Mouse (Mus musculus) forebrain, embryonic 15.5 days (tissue): ENCODE results near the gene Prx. TPM values are rescaled to one million over a fixed set of nuclear protein-coding genes. Genes with fewer than 3 reads are reported as not detected.

Source experiments
- ATAC-seq: fragments of 200-750 bp; cut with Nextera tagmentation; replicated peaks from 2 replicates; pipeline ENCODE4 v1.8.0; 2017; ENCODE audit warnings: mild to moderate bottlenecking, moderate TSS enrichment, moderate library complexity
- H3K27ac ChIP-seq: fragments of 300-500 bp; sonication (generic); replicated peaks from 2 replicates; pipeline ENCODE4 v1.5.1; 2015; ENCODE audit warnings: mild to moderate bottlenecking, inconsistent platforms
- H3K27me3 ChIP-seq: fragments of 300-500 bp; sonication (generic); 2 replicates; pipeline ENCODE4 v1.6.1; 2015; ENCODE audit warnings: inconsistent platforms
- H3K36me3 ChIP-seq: fragments of 300-500 bp; sonication (generic); 2 replicates; pipeline ENCODE4 v1.6.1; 2015; ENCODE audit warnings: mild to moderate bottlenecking, inconsistent platforms
- H3K4me1 ChIP-seq: fragments of 300-500 bp; sonication (generic); 2 replicates; pipeline ENCODE4 v1.6.1; 2015; ENCODE audit warnings: inconsistent platforms
- H3K4me2 ChIP-seq: fragments of 300-500 bp; sonication (generic); replicated peaks from 2 replicates; pipeline ENCODE4 v1.6.1; 2015; ENCODE audit warnings: mild to moderate bottlenecking, inconsistent platforms
- H3K4me3 ChIP-seq: fragments of 300-500 bp; sonication (generic); 2 replicates; pipeline ENCODE4 v1.5.1; 2015; ENCODE audit warnings: mild to moderate bottlenecking, inconsistent platforms
- H3K9ac ChIP-seq: fragments of 300-500 bp; sonication (generic); replicated peaks from 2 replicates; pipeline ENCODE4 v1.6.1; 2015; ENCODE audit warnings: mild to moderate bottlenecking, inconsistent platforms
- H3K9me3 ChIP-seq: fragments of 300-500 bp; sonication (generic); 2 replicates; pipeline ENCODE4 v1.6.1; 2016; ENCODE audit warnings: inconsistent platforms
- WGBS: fragments of 180-500 bp; shearing (Covaris S2); methylation state at CpG from one replicate; pipeline ENCODE4 v1.1.7; 2015; ENCODE audit warnings: mixed read lengths; 5-methylcytosine and 5-hydroxymethylcytosine counted together
- polyA plus RNA-seq: library from polyadenylated mRNA; unstranded; fragments of >200 nt; fragmentation: Nextera tagmentation; extraction: Ambion mirVana; gene quantifications from 2 replicates; pipeline ENCODE4 v1.2.1, GENCODE M21; 2015

Prx gene
- polyA plus RNA-seq, 1 experiment from 2014 or later = 1.1 TPM

DNA sequence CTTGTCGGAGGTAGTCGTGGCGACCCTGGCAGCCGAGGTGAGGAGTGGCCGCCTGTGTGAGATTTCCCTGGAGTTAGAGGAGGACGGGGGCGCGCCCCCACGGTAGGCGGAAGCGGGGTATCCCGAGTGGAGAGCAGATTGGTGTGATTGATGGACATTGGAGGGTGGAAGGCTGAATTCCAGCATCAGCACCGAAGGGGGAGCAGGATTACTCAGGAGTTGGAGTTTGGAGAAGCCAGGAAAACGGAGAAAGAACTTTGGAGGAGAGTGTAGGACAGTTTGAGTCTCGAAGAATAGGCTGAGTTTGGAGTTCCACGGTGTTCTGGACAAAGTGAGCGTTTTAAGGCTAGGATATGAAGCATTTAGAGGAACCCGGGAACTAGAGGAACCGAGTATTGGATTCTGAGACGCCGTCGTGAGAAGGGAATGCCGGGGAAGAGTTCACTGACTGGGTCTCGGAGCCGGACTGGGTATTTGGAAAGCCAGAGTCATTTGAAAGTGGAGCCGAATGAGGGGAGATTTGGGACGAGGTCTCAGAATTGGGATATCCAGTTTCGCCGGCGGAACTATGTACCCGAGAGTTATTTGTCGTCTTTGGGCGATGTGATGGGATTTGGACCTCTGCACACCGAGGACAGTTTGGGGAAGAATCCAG is 25.2 kb upstream of the Prx start:
- H3K27me3 ChIP-seq = no peaks in the 10 kb centered on the region
- peak overlapping the region; percentile 77 for H3K4me3 ChIP-seq
- no peaks in the 10 kb centered on the region for H3K9me3 ChIP-seq
- no peak for ATAC-seq
- H3K36me3 ChIP-seq = peaks cover 7% of the 10 kb centered on the region; the same call in 1 of the 2 replicates
- peak overlapping the region; percentile 93 for H3K27ac ChIP-seq
- under 1% methylated on average over 34 of the region's 34 CpGs for WGBS
- peaks cover 19% of the 10 kb centered on the region for H3K4me1 ChIP-seq
- H3K4me2 ChIP-seq = peak overlapping the region; percentile 86
- peak overlapping the region; percentile 49 for H3K9ac ChIP-seq

- under 1% methylated on average over 23 of the region's 23 CpGs for WGBS
- Histone ChIP-seq H3K9me3 (no peaks in the 10 kb centered on the region), H3K9ac (peak overlapping the region; percentile 49), H3K36me3 (peaks cover 7% of the 10 kb centered on the region; the same call in 1 of the 2 replicates), H3K4me3 (peak overlapping the region; percentile 77), H3K27me3 (no peaks in the 10 kb centered on the region), H3K27ac (peak overlapping the region; percentile 93), H3K4me1 (peaks cover 19% of the 10 kb centered on the region), H3K4me2 (peak overlapping the region; percentile 86)
- ATAC-seq = peak; percentile 93
Observed at GRCm38 (mm10) chr7:27474490-27474954, 24.6 kb upstream of the Prx start.

DNA sequence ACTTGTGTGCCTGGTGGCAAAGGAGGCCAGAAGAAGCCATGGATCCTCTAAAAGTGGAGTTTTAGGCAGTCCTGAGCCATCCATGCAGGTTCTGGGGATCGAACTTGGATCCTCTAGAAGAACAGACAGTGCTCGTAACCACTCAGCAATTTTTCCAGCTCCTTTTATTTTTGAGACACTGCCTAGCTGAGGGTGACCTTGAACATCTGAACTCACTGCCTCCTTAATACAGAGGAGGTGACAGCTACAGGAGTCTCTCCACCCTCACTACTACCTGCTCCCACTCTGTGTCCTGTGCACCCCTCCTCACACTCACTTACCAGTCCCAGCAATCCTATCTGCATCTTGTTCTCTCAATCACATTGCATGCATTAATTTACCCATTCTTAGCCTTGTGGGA is 23.5 kb upstream of the Prx start:
- no peak for ATAC-seq
- H3K27ac ChIP-seq = no peak overlapping the region
- 97% methylated on average over 2 of the region's 2 CpGs for WGBS
- no peak overlapping the region for H3K4me2 ChIP-seq
- H3K9me3 ChIP-seq = no peaks in the 10 kb centered on the region
- H3K9ac ChIP-seq = no peak overlapping the region
- H3K27me3 ChIP-seq = no peaks in the 10 kb centered on the region
- H3K4me1 ChIP-seq = peaks cover 19% of the 10 kb centered on the region
- peaks cover 7% of the 10 kb centered on the region; the same call in 1 of the 2 replicates for H3K36me3 ChIP-seq
- H3K4me3 ChIP-seq = no peak overlapping the region

DNA sequence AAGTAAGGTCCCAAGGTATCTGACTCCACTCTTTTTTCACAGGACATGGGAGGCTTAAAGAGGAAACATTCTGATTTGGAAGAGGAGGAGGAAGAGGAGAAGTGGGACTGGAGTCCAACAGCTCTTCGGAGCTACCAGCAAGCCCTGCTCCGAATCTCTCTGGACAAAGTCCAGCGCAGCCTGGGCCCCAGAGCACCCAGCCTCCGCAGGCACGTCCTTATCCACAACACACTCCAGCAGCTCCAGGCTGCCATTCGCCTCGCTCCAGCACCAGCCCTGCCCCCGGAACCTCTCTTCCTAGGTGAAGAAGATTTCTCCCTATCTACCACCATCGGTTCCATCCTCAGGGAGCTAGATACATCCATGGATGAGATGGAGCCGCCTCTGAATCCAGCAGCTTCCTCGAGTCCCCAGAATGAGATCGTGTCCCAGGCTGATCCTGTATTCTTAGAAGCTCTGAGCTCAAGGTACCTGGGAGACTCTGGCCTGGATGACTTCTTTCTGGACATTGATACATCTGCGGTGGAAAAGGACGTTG is 23.0 kb upstream of the Prx start:
- H3K4me3 ChIP-seq = no peak overlapping the region
- no peaks in the 10 kb centered on the region for H3K27me3 ChIP-seq
- H3K4me1 ChIP-seq = peaks cover 19% of the 10 kb centered on the region
- no peak for ATAC-seq
- no peak overlapping the region for H3K27ac ChIP-seq
- peaks cover 7% of the 10 kb centered on the region; the same call in 1 of the 2 replicates for H3K36me3 ChIP-seq
- 96% methylated on average over 14 of the region's 14 CpGs for WGBS
- no peaks in the 10 kb centered on the region for H3K9me3 ChIP-seq
- H3K4me2 ChIP-seq = no peak overlapping the region
- no peak overlapping the region for H3K9ac ChIP-seq

GRCm38 (mm10) chr7:27478561-27478960 is 20.6 kb upstream of the Prx start:
- no peak for ATAC-seq
- Histone ChIP-seq H3K9ac (no peak overlapping the region), H3K4me1 (peaks cover 14% of the 10 kb centered on the region), H3K4me3 (no peak overlapping the region), H3K9me3 (no peaks in the 10 kb centered on the region), H3K4me2 (no peak overlapping the region), H3K36me3 (peaks cover 7% of the 10 kb centered on the region; the same call in 1 of the 2 replicates), H3K27me3 (no peaks in the 10 kb centered on the region), H3K27ac (no peak overlapping the region)
- WGBS = 84% methylated on average over 7 of the region's 7 CpGs

- Histone ChIP-seq H3K9me3 (no peaks in the 10 kb centered on the region), H3K27ac (no peak overlapping the region), H3K4me3 (no peak overlapping the region), H3K4me1 (peaks cover 7% of the 10 kb centered on the region), H3K9ac (no peak overlapping the region), H3K36me3 (peaks cover 7% of the 10 kb centered on the region; the same call in 1 of the 2 replicates), H3K4me2 (no peak overlapping the region), H3K27me3 (no peaks in the 10 kb centered on the region)
- no peak for ATAC-seq
- 76% methylated on average over 1 of the region's 1 CpGs for WGBS
Observed at GRCm38 (mm10) chr7:27479750-27480149, 19.4 kb upstream of the Prx start.

GRCm38 (mm10) chr7:27480506-27480905 is 18.6 kb upstream of the Prx start:
- ATAC-seq = no peak
- Histone ChIP-seq H3K4me3 (no peak overlapping the region), H3K4me1 (peaks cover 7% of the 10 kb centered on the region), H3K27me3 (no peaks in the 10 kb centered on the region), H3K36me3 (peaks cover 7% of the 10 kb centered on the region; the same call in 1 of the 2 replicates), H3K27ac (no peak overlapping the region; the same call in 1 of the 2 replicates), H3K4me2 (no peak overlapping the region), H3K9ac (no peak overlapping the region), H3K9me3 (no peaks in the 10 kb centered on the region)
- 66% methylated on average over 3 of the region's 3 CpGs for WGBS

DNA sequence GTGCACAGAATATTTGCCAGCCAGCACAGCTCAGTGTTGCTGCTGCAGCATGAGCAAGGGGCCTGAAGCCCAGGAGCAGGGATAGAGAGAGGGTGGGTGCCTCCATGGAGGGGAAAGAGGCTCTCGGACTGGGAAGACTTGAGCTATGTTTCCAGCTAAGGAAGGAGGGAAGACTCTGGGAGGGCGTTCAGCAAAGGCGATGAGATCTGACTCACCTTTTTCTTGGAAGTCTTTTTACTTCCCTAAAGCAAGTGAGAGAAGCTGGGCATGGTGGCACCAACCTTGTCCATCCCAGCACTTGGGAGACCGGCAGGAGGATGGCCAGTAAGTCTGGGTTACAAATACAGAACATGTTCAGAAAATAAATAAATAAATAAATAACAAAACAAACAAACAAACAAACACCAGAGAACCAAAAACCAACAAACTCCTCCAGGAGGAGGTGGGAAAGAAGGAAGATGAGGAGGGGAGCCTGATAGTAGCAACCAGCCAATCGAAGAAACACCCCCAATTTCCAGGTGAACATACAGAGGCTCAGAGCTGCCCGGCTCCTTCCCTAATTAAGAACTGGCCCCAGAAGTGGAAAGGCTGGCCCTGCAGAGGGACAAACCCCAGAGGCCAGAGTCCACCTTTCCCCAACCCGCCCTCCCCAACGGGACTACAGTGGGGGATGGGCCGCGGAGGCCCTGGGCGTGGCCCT is 18.0 kb upstream of the Prx start:
- Histone ChIP-seq H3K4me2 (peak overlapping the region; percentile 70), H3K9me3 (no peaks in the 10 kb centered on the region), H3K36me3 (peaks cover 7% of the 10 kb centered on the region; the same call in 1 of the 2 replicates), H3K4me3 (peak overlapping the region; percentile 40), H3K27me3 (no peaks in the 10 kb centered on the region), H3K4me1 (peaks cover 7% of the 10 kb centered on the region), H3K27ac (peak overlapping the region; percentile 44), H3K9ac (peak overlapping the region; percentile 52)
- WGBS = 12% methylated on average over 11 of the region's 11 CpGs
- ATAC-seq = no peak

DNA sequence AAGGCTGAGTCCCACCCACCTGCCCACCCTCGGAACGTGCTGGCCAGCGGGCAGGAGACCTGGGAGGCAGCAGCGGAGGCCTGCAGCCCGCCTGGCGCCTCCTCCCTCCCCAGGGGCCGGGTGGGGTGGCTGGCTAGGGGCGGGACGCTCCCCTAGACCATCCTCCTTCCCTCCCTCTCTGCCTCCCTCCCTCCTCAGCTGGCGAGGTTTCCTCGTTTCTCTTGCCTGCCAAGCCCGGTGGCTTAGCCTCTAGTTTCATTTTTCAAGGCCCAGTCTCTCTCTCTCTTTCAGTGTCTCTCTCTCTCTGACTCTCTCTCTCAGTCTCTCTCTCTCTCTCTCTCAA is 17.5 kb upstream of the Prx start:
- Histone ChIP-seq H3K4me1 (peaks cover 11% of the 10 kb centered on the region), H3K27ac (peak overlapping the region; percentile 44), H3K9ac (peak overlapping the region; percentile 52), H3K9me3 (no peaks in the 10 kb centered on the region), H3K4me3 (peak overlapping the region; percentile 40), H3K4me2 (peak overlapping the region; percentile 70), H3K36me3 (peaks cover 4% of the 10 kb centered on the region; the same call in 1 of the 2 replicates), H3K27me3 (no peaks in the 10 kb centered on the region)
- WGBS = 0% methylated on average over 10 of the region's 12 CpGs
- peak; percentile 77 for ATAC-seq

DNA sequence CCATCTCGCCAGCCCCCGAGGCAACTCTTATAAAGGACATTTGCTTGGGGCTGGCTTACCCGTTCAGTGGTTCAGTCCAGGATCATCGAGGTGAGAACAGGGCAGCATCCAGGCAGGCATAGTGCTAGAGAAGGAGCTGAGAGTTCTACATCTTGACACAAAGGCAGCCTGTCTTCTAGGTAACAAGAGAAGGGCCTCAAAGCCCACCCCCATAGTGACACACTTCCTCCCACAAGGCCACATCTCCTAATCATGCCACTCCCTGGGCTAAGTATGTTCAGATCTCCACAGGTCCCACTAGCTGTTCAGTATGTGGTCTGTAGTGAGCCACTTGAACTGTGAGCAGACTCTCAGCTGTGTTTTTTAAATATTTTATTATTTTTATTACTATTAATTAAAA is 15.3 kb upstream of the Prx start:
- H3K4me2 ChIP-seq = no peak overlapping the region
- ATAC-seq = no peak
- no peaks in the 10 kb centered on the region for H3K9me3 ChIP-seq
- no peak overlapping the region for H3K27ac ChIP-seq
- H3K4me1 ChIP-seq = peaks cover 19% of the 10 kb centered on the region
- no peak overlapping the region for H3K4me3 ChIP-seq
- 83% methylated on average over 4 of the region's 4 CpGs for WGBS
- H3K27me3 ChIP-seq = no peaks in the 10 kb centered on the region
- H3K9ac ChIP-seq = no peak overlapping the region
- H3K36me3 ChIP-seq = no peaks in the 10 kb centered on the region

GRCm38 (mm10) chr7:27486102-27486769 is 12.9 kb upstream of the Prx start:
- H3K27ac ChIP-seq = peak overlapping the region; percentile 41

More at GRCm38 (mm10) chr7:27486102-27486769, 12.9 kb upstream of the Prx start:
- H3K4me2 ChIP-seq = peak overlapping the region; percentile 52
- no peaks in the 10 kb centered on the region for H3K27me3 ChIP-seq
- H3K9me3 ChIP-seq = no peaks in the 10 kb centered on the region
- H3K4me1 ChIP-seq = peaks cover 27% of the 10 kb centered on the region
- H3K9ac ChIP-seq = peak overlapping the region; percentile 26
- peak; percentile 9; the same call in 1 of the 2 replicates for ATAC-seq
- peak overlapping the region; percentile 68 for H3K4me3 ChIP-seq
- no peaks in the 10 kb centered on the region for H3K36me3 ChIP-seq
- 6% methylated on average over 13 of the region's 13 CpGs for WGBS
